Mouse (Mus musculus) heart, adult 2 months (tissue): ENCODE data around the gene B4gat1.
A peak's percentile ranks its signal among the peaks of the same experiment; 100 is the strongest.

Experiments used
- CTCF ChIP-seq: fragments of 200-600 bp; IDR thresholded peaks from 2 replicates; pipeline ENCODE4 v1.8.1; 2022; ENCODE audit warnings: antibody characterized with exemption, mild to moderate bottlenecking, moderate library complexity
- EP300 ChIP-seq: fragments of 200-500 bp; IDR thresholded peaks from 2 replicates; pipeline ENCODE4 v1.6.1; 2011; ENCODE audit warnings: low read depth, low read length, control low read depth; ENCODE audit not compliant: insufficient read depth
- POLR2A ChIP-seq: fragments of 200-500 bp; IDR thresholded peaks from 2 replicates; pipeline ENCODE4 v1.6.1; 2011; ENCODE audit warnings: mild to moderate bottlenecking, low read depth, low read length, control low read depth; ENCODE audit not compliant: insufficient read depth

DNA sequence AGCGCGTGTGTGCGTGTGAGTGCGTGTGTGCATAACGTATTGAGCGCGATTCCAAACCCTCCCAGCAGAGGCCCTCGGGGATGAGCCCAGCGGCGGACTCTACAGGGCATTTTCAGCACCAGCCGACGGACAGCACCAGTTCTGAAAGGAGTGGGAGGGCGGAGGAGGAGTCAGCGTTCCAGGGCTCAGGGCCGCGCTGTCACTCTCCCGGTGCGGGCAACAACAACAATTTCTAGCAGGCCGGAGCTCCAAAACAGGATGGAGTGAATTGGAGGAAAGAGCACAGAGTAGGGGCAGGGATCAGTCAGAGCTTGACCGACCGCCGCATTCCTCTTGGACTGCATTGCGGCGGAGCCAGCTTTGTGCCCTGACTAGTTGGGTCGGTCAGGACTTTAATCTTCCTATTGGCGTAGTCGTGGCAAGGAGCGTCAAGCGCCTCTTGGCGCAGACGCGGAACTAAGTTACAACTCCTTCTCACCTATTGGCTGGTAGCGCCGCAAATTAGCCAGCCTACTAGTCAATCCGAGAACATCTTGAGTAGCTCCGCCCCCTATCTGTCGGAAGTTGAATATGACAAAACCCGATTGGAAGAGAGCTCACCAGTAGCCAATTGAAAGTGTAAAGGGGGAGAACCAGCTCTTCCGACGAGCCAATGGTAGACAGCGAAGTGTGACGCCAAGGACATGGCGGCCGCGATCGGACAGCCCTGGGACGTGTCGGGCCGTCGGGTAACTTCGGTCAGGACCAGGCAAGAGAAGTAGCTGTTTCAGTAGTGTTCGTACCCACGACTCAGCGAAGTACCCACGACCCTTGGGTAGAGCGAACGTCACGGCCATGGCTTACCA, 49.5 kb downstream of the B4gat1 start, which contains the start of gene Yif1a:
- TF ChIP-seq POLR2A (peak; percentile 93), EP300 (peak; percentile 37; the same call in 1 of the 2 replicates), CTCF (peak; percentile 60)
